Mouse (Mus musculus) liver, adult 2 months (tissue): ENCODE results near the gene Gtf3c6. TPM values are rescaled to one million over a fixed set of nuclear protein-coding genes. Genes with fewer than 3 reads are reported as not detected.
A peak's percentile ranks its signal among the peaks of the same experiment; 100 is the strongest.

ENCODE experiments used
- DNase-seq: peaks from one replicate; pipeline ENCODE4 v3.0.0-alpha.2; 2011; ENCODE audit warnings: low read depth, low spot score; ENCODE audit errors: extremely low read depth
- H3K27ac ChIP-seq: fragments of 200-500 bp; replicated peaks from 2 replicates; pipeline ENCODE4 v1.5.1; 2012; ENCODE audit warnings: low read depth, mild to moderate bottlenecking, control low read depth, inconsistent platforms, low read length; ENCODE audit not compliant: insufficient read depth
- H3K27me3 ChIP-seq: fragments of 200-500 bp; 2 replicates; pipeline ENCODE4 v1.6.1; 2012; ENCODE audit warnings: mild to moderate bottlenecking, moderate library complexity, low read length, inconsistent platforms; ENCODE audit not compliant: control insufficient read depth, insufficient read depth
- H3K36me3 ChIP-seq: fragments of 200-500 bp; 2 replicates; pipeline ENCODE4 v1.6.1; 2012; ENCODE audit warnings: low read length, inconsistent platforms; ENCODE audit not compliant: control insufficient read depth, insufficient read depth
- H3K4me1 ChIP-seq: fragments of 200-500 bp; 2 replicates; pipeline ENCODE4 v1.6.1; 2011; ENCODE audit warnings: low read length; ENCODE audit not compliant: control insufficient read depth, insufficient read depth
- H3K4me3 ChIP-seq: fragments of 200-500 bp; 2 replicates; pipeline ENCODE4 v1.5.1; 2011; ENCODE audit warnings: low read depth, mild to moderate bottlenecking, control low read depth, low read length, moderate library complexity; ENCODE audit not compliant: insufficient read depth
- H3K79me2 ChIP-seq: fragments of 200-500 bp; 2 replicates; pipeline ENCODE4 v1.6.1; 2012; ENCODE audit warnings: inconsistent platforms, mild to moderate bottlenecking, low read length, moderate library complexity; ENCODE audit not compliant: control insufficient read depth, insufficient read depth
- H3K9ac ChIP-seq: fragments of 200-500 bp; 2 replicates; pipeline ENCODE4 v1.6.1; 2012; ENCODE audit warnings: low read depth, mild to moderate bottlenecking, control low read depth, inconsistent platforms, low read length
- CTCF ChIP-seq: fragments of 200-500 bp; IDR thresholded peaks from 2 replicates; pipeline ENCODE4 v1.5.1; 2011; ENCODE audit warnings: low read depth, low read length, control low read depth
- POLR2A ChIP-seq: fragments of 200-500 bp; IDR thresholded peaks from 2 replicates; pipeline ENCODE4 v1.6.1; 2011; ENCODE audit warnings: low read length, control low read depth; ENCODE audit not compliant: insufficient read depth; ENCODE audit errors: extremely low read depth
- WGBS: fragments of 180-500 bp; shearing (Covaris S2); methylation state at CpG from one replicate; pipeline ENCODE4 v1.1.7; 2018; 5-methylcytosine and 5-hydroxymethylcytosine counted together
- polyA plus RNA-seq: library from polyadenylated mRNA; depleted of rRNA; stranded (reverse); fragments of >200 nt; gene quantifications from 2 replicates; pipeline ENCODE4 v1.2.3, GENCODE M21; 2012
- total RNA-seq: library from RNA; depleted of rRNA; stranded (reverse); fragments of >200 nt; gene quantifications from 2 replicates; pipeline ENCODE4 v1.2.3, GENCODE M21; 2014

Gene Gtf3c6
- total and polyA plus RNA-seq, 2 experiments: 3.1 to 6.5 TPM

GRCm38 (mm10) chr10:40237826-40238225, 20.1 kb downstream of the Gtf3c6 start:
- DNase-seq: no peak

DNA sequence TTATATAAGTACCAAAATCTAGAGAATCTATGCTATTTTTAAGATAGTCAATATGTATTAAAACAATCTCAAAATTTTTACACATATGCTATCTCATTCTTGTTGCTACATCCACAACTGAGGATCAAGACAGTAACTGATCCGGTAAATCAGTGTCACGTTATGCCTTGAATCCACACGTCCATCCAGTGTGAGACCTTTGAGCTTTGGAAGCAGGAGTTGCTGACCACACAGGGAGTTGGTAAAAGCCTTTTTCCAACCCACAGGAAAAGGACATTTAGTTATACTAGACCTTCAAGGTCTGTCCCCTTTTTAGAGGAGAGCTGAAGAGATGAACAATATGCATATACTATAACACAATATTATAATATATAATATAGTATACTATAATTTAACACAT, 24.7 kb downstream of the Gtf3c6 start:
- Histone ChIP-seq H3K4me3 (no peak overlapping the region), H3K79me2 (no peaks in the 10 kb centered on the region), H3K9ac (no peak overlapping the region), H3K27ac (no peak overlapping the region), H3K4me1 (peaks cover 3% of the 10 kb centered on the region; the same call in 1 of the 2 replicates), H3K36me3 (peaks cover 24% of the 10 kb centered on the region), H3K27me3 (no peaks in the 10 kb centered on the region)
- 62% methylated on average over 3 of the region's 3 CpGs for WGBS
- TF ChIP-seq CTCF: no peak
- no peak for DNase-seq

More at GRCm38 (mm10) chr10:40237826-40238225, 20.1 kb downstream of the Gtf3c6 start:
- TF ChIP-seq CTCF (no peak), POLR2A (no peak)
- peaks cover 22% of the 10 kb centered on the region; the same call in 1 of the 2 replicates for H3K36me3 ChIP-seq
- H3K27ac ChIP-seq: no peak overlapping the region
- no peak overlapping the region for H3K4me3 ChIP-seq
- WGBS: 96% methylated on average over 5 of the region's 5 CpGs
- no peak overlapping the region for H3K9ac ChIP-seq
- no peaks in the 10 kb centered on the region for H3K4me1 ChIP-seq
- no peaks in the 10 kb centered on the region for H3K79me2 ChIP-seq
- no peaks in the 10 kb centered on the region for H3K27me3 ChIP-seq

GRCm38 (mm10) chr10:40232442-40232841, 25.5 kb downstream of the Gtf3c6 start:
- no peak overlapping the region for H3K27ac ChIP-seq
- no peaks in the 10 kb centered on the region for H3K79me2 ChIP-seq
- H3K4me1 ChIP-seq: peaks cover 3% of the 10 kb centered on the region; the same call in 1 of the 2 replicates
- peaks cover 25% of the 10 kb centered on the region for H3K36me3 ChIP-seq
- H3K9ac ChIP-seq: no peak overlapping the region
- no peak for TF ChIP-seq CTCF
- no peak for TF ChIP-seq POLR2A
- no peak for DNase-seq
- H3K27me3 ChIP-seq: no peaks in the 10 kb centered on the region
- H3K4me3 ChIP-seq: no peak overlapping the region
- WGBS: 80% methylated on average over 7 of the region's 7 CpGs

GRCm38 (mm10) chr10:40229725-40230124, 28.2 kb downstream of the Gtf3c6 start:
- Histone ChIP-seq H3K9ac (no peak overlapping the region), H3K27ac (no peak overlapping the region), H3K27me3 (no peaks in the 10 kb centered on the region), H3K4me3 (no peak overlapping the region), H3K79me2 (no peaks in the 10 kb centered on the region), H3K36me3 (peaks cover 39% of the 10 kb centered on the region), H3K4me1 (peaks cover 3% of the 10 kb centered on the region; the same call in 1 of the 2 replicates)
- TF ChIP-seq CTCF: no peak
- TF ChIP-seq POLR2A: no peak
- peak; percentile 20 for DNase-seq
- WGBS: 93% methylated on average over 1 of the region's 1 CpGs

GRCm38 (mm10) chr10:40227660-40228303, 30.1 kb downstream of the Gtf3c6 start:
- 82% methylated on average over 4 of the region's 4 CpGs for WGBS
- DNase-seq: no peak

GRCm38 (mm10) chr10:40218874-40219273, 39.0 kb downstream of the Gtf3c6 start:
- no peak overlapping the region for H3K4me3 ChIP-seq
- 78% methylated on average over 3 of the region's 3 CpGs for WGBS
- peaks cover 7% of the 10 kb centered on the region for H3K36me3 ChIP-seq
- TF ChIP-seq POLR2A (no peak), CTCF (no peak)
- H3K4me1 ChIP-seq: no peaks in the 10 kb centered on the region
- no peaks in the 10 kb centered on the region for H3K27me3 ChIP-seq
- H3K9ac ChIP-seq: no peak overlapping the region
- H3K27ac ChIP-seq: no peak overlapping the region
- no peak for DNase-seq
- H3K79me2 ChIP-seq: no peaks in the 10 kb centered on the region

More at GRCm38 (mm10) chr10:40227660-40228303, 30.1 kb downstream of the Gtf3c6 start:
- no peak overlapping the region for H3K9ac ChIP-seq
- H3K36me3 ChIP-seq: peaks cover 50% of the 10 kb centered on the region
- H3K27ac ChIP-seq: no peak overlapping the region
- no peaks in the 10 kb centered on the region for H3K27me3 ChIP-seq
- H3K4me3 ChIP-seq: no peak overlapping the region
- TF ChIP-seq POLR2A (no peak), CTCF (no peak)
- no peaks in the 10 kb centered on the region for H3K79me2 ChIP-seq
- peaks cover 3% of the 10 kb centered on the region; the same call in 1 of the 2 replicates for H3K4me1 ChIP-seq
